Mouse (Mus musculus) layer of hippocampus, adult 18-20 months (tissue): Measurements from ENCODE around the gene Dnah14. TPM values are rescaled to one million over a fixed set of nuclear protein-coding genes. Genes with fewer than 3 reads are reported as not detected.

Experiments
- DNase-seq, 2 experiments: peaks; one replicate each; pipeline ENCODE4 v3.0.0; 2022; ENCODE audit warnings: low spot score in 2 of 2
- total RNA-seq, 2 experiments: library from RNA; stranded (reverse); gene quantifications; 2 replicates each; pipeline ENCODE4 v1.2.3; 2021

Gene Dnah14
- total RNA-seq, 2 experiments from 2014 or later, result 0.77 to 2.3 TPM

DNA sequence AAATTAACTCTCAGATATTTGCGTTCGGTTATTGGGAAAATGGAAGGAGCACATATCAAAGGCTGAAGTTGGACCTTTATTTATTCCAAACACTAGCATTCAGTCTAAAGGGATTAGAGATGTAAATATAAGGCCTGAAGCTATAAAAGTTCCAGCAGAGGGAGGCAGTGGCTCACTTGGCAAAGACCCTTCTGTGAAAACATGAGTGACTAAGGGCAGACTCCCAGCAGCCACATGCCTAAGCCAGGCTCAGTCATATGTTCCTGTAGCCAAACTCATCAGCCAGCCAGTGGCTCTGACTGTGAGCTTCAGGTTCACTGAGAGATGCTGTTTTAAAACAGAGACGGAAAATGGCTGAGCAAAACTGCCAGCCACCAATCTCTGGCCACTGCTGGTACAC is 195.5 kb downstream of the Dnah14 start:
- DNase-seq, result no peak

DNA sequence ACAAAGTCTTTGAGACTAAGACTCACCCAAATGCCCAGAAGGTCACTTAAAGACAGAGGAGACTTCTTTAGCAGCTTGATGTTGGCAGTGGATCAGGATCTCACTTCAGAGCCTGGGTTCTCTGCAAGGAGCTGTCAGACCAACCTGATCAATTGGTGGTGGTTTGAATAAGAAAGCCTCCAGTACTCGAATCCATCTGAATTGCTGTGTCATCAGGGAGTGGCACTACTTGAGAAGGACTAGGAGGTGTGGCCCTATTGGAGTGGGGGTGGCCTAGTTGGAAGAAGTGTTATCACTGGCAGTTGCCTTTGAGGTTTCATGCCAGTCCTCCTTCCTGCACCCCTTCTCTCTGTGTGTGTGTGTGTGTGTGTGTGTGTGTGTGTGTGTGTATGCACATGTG is 200.2 kb downstream of the Dnah14 start:
- DNase-seq, result no peak

DNA sequence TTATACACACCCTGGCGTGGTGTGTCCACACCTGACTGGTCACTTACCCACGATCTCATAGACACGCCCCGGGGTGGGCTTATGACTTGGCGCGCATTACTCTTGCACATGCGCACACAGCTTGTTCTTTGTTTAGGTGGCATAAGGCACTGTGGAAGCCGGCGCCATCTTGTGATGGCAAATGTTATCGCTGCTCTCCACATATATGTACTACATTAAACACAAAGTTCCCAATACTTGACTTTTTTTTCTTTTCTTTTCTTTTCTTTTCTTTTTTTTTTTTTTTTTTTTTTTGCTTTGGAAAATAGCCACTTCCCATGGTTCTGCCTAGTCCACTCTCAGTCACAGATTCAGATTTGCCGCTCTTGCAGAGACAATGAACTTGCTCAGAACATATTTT is 206.2 kb downstream of the Dnah14 start:
- peak in 1 of 2 experiments; percentile 27 for DNase-seq

DNA sequence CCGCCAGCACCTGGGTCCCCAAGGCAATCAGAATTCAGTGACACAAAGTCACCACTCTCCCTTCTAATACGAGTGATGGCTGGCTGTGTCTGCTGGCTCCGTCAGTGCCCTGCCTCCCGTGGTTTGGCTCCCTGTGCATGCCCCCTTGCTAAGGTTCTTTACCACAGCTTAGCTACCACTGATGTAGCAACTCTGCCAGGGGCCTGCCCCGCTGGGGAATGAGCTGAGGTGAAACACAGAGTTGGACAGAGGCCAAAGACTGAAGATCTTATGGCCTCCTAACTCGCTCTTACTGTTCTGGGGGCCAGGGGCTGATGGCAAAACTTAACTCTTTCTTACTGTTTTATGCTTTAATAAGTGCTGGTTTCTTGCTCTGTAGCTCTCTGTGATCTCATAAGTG is 213.6 kb downstream of the Dnah14 start:
- no peak for DNase-seq

DNA sequence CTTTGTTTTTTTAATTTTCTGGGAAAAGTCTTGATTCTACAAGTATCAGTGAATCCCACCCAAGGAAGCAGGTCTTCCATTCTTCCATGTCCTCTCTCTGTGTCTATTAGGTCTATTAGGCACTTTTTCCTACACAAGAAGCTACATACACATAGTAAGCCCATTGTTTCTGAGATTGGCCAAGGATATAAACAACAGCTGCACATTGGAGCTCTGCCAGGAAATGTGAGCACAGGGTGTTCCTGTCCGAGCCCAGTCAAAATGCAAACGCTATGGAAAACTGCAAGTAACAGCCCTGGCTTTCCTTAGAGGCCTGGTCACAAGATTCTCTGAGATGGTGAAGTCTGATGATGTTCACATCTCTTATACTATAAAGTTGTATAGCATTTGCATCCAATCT is 217.2 kb downstream of the Dnah14 start:
- peak in 1 of 2 experiments; percentile 60 for DNase-seq

DNA sequence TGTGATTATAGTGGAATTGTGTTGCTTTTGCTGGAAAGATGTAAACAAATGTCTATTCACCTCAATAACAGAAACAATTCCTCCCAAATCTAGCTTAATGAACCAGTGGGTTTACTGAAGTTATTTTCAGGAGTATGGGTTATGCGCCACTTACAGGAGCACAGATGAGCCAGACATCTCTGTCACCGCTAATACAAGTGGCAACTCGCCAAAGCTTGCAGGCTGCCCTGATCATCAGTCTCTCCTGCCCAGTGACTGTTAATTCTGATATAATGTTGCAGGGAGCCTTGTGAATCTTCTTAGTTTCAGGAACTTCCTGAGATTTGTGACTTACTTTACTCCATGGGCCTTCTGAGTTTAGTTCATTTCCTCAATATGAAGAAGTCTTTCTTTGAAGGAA is 223.6 kb downstream of the Dnah14 start:
- DNase-seq, result no peak

DNA sequence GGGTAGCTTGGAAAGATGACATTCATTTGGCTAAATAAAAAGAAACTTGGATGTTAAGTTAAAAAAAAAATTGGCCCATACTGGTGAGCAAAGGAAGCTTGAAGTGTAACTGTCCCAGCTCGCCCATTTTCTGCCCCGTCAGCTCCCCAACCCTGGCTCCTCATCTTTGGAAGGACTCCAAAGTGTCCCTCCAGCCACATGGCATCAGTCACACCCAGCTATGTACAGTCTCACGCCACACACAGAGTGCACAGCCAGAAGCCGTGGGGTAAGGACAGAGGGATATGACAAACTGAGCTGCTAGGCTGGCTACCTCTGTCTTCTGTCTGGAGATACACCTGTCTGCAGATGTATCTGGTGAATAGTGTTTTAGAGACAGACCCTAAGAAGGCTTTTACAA is 224.3 kb downstream of the Dnah14 start:
- no peak for DNase-seq

DNA sequence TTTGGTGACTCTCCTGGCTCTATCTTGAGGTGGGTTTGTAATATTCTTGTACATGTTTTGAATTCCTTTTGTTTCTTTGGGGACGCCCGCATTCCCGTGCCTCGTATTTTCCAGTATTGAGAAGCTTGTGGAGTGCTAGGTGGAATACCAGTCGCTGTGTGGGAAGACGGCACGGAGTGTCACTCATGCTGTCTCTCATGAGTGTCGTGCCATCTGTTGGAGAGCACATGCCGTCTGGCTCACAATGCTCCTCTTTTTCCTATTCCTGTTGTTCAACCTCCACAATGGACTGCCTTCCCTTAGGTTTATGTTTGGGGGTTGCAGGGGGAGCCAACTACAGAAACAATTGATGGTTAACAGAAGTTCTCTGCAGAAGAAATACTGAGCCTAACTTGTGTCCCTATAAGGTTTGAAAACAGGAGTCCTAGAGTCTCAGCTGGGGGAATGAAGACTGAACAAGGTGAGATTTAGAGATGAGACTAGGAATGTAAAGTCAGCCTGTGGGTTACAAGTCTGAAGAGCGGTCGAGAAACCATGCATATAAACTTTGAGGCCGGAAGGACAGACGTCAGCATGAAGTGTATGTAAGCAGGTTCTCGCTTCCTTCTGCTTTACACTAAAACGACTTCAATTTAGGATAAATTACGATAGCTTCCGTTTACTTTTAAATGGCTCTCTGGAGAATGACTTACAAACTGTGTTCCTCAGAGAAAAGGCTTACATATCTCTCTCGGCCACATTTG is 235.3 kb downstream of the Dnah14 start:
- peak; percentile 73 to 89 for DNase-seq

DNA sequence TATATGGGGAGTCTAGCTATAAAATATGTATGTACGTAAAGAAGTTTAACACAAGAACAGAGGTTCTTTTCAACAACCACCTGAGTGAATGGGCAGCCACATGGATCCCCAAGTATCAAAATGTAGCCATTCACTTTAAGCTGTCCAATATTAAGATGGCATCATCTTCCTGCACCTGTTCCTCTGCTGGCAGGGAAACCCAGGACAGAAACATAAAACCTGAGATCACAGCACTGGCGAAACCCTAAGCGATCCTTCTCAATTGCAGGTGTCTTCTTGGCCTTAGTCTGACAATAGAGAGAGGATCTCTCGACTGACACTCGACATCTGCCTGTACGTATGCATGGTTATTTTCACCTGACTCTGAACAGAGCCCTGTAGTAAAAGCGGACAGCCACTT is 250.4 kb downstream of the Dnah14 start:
- DNase-seq, result no peak

DNA sequence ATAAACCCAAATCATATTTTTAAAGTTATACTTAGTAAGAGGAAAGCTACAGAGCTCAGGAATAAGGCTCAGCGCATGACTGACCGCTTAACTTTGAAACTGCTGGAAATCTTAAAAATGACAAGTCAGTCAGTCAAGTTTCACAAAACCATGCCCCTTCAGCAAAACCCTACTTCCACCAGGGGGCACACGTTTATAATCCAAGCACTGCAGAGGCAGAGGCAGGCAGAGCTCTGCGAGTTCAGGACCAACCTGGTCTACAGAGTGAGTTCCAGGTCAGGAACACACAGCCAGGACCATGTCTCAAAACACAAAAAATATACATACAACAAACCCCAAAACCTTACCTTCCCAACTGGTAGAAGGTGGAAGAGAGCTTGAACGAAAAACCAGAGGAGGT is 252.0 kb downstream of the Dnah14 start:
- DNase-seq, result no peak

DNA sequence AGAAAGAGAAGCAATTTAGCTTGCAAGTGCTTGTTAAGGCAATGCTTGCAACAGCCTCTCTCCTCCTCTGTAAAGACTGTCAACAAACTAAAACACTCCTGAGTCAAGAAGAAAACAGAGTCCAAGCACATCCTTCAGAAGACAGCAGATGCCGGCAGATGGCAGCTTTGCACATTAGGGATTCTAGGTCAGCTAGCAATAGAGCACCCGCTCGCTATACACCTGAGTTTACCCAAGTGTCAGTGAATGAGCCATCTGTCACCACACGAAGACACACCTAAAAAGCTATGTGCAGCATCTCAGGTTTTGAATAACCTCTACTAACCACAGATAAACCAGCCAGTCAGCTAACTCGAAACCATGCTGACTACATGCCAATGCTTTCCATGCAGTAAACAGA is 256.4 kb downstream of the Dnah14 start:
- peak in 1 of 2 experiments; percentile 21 for DNase-seq

DNA sequence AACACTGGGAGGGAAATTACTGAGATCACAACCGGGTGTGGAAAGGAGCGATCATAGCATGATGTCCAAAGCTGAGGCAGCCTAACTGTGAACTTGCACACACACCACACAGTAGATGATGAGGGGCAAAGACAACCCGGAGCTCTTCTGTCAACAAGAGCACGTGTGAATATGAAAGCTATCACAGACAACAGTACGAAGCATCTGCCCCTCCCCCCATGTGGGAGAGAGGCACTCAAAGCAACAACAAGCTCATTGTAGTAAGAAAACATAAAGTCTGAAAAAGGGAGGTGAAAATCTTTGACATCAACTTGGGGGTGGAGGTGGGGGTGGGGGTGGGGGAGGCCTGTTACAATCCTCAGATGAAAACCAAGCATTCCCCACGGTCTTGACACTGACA is 256.8 kb downstream of the Dnah14 start:
- DNase-seq, result no peak

DNA sequence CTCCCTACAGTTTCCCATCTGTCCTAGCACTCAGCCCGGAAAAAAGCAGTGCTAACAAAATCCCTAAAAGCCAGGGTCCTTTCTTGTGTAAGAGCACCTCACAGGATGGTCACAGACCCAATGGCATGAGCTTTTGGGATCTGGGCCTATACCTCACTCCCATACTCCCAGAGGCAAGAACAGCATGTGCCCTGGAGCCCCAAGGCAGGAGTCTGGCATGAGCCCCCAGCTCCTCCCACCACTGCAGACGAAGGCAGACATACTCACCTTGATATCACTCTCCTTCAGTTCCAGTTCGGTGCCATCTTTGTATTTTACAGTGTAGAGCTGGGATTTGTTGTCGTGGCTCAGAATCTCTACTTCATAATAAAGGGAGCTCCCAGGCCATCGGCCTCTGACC is 261.8 kb downstream of the Dnah14 start:
- no peak for DNase-seq

DNA sequence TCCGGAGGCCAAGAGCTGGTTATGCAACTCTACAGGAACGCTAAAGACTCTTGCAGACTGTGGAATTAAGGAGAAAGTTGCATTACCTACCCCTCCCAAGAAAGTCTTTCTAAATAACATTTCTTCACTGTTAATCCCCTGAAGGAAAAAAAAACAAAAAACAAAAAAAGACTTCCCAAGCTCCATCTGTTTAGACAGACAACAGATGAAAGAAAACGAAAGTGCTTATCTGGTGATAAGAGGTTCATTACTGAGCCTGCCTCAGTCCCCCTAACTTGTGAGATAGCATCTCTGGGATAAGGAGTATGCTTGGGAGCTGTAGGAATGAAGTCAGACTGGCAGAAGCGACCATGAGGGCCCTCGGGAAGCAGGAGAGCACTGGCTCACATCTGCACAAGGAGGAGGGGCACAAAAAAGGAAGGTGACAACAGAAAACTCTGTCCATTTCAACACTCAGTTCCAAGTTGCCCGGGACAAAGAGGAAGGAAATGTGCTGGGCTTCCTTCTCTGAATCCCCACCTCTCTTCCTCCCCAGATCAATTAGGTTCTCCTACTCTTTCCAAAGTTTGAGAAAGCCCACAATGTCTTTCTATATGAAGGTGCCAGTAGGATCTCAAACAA is 263.5 kb downstream of the Dnah14 start:
- DNase-seq, result no peak

DNA sequence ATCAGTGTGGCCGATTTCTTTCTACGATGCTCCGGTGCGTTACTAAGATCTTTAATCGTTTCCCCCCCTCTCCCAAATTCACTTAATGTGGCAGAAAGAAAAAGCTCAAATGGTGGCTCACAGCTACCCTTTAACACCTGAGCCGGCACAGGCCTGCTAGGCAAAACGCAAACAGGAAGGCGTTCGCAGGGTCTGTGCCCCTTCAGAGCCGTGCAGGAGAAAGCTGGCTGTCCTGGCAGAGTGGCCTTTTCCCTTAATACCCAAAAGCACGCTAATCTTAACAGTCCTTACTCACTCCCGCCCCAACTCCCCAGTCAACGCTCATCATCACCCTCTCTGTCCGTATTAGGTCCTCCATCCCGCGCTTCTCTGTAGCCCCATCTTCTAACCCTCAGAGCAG is 265.0 kb downstream of the Dnah14 start:
- DNase-seq, result no peak

DNA sequence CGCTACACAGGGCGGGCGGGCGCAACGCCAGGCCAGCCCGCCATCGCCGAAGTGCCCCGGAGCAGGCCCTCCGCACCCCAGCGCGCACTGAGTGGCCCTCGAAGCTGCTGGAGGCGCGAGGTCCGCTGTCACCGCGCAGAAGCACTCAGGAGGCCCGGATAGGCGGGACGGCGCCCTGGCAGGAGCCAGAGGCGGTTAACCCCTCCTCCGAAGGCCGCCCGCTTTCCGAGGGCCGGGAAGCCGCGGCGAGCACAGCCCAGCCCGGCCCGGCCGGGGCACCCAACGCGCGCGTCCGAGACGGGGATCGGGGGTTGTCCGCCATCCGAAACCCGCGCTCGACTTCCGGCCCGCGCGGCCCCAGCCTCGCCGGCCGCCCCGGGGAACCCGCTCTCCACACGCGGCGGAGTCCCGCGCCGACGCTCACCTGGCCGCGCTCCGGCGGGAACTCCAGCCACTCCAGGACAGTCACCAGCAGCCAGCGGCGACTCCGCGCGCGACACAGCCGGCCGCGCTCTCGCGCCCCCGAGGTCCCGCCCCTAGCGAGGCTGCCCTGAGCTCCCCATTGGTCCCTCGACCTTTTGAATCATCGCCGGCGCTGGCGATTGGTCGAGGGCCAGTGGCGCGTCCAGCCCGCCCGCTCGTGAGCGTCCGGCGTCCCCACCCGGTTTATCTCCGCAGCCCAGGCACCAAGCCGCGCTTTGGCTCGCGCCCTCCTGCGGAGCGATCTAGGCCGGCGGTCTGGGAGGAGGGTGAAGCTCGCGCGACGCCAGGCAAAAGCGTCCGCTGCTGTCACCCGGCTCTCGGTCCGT is 265.7 kb downstream of the Dnah14 start:
- peak; percentile 94 to 95 for DNase-seq

DNA sequence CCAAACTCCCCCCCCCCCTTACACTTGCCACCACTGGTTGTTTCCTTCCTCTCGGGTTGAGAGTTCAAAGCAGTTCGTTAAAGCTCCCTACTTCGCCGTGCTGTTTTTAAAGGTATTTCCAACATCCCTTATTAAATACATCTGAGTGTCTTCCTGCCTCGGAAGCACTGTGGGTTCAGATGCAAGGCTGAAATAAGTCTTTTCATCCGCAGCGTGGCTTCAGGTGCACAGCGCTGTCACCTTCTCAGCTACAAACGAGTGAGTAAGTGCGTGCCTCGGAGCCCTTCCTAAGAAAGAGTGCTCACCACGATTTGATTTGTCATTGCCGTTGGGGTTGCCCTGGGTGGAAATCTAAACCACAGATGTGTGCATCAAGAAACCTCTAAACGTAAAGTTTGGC is 266.4 kb downstream of the Dnah14 start, which contains the start of gene Lbr:
Gene Lbr, minus strand, starts transcription at position 266 of the 400 bp plus-strand sequence.
- DNase-seq, result peak in 1 of 2 experiments; percentile 19

DNA sequence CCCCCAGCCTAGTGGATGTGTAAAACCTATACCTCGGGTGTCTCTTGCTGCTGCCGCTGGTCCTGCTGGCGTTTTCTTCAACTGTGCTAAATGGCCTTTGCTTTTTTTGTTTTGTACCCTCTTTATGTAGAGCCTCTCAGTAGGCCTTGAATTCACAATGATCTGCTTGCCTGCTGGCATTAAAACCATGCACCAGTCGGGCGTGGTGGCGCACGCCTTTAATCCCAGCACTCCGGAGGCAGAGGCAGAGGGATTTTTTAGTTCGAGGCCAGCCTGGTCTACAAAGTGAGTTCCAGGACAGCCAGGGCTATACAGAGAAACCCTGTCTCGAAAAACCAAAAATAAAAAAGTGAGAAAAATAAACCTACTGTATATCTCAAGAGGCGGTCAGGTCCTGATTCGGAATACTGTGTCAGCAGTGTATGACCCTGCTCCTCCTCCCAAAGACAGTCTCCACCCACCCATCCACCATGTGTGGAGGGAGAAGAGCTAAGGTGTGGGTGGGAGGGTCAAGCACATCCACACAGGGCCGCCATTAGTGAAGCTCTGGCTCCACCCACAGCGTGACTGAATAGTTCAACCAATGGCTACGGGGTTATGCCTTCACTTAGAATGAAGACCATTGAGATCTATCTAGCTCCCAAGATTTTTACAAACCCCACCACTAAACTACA is 268.7 kb downstream of the Dnah14 start:
- DNase-seq, result no peak

DNA sequence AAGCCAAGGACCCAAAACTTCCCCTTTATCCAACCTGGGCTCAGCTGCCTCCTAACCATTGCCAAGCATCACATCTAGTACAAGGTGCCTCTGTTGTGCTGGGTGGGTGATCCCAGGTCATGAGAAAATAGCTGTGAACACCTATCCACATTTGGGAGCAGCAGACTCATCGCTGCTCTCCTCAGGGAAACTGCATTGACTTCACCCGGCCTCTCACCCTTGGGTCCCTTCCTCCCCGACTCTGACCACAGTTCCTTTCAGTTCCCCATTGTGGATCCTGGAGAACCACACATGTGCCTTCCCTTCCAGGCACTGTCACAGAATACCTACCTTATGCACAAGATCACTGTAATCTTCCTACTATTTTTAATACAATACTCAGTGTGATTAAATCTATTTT is 269.4 kb downstream of the Dnah14 start:
- DNase-seq, result no peak

DNA sequence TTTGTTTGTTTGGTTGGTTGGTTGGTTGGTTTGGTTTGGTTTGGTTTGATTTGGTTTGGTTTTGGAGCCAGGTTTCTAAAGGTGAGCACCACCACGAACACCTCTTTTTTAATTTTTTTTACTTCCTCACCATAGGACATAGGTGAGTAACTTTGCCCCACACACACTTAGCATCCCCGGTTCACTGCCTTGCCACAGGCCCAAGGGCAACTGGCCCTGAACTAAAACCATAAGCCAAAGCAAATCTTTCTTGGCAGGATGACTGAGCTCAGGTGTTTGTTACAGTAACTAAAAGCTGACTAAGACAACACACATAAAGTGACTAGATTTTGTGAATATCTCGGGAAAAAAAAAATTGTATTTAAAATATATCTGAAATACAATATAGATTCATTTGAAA is 271.0 kb downstream of the Dnah14 start:
- no peak for DNase-seq

DNA sequence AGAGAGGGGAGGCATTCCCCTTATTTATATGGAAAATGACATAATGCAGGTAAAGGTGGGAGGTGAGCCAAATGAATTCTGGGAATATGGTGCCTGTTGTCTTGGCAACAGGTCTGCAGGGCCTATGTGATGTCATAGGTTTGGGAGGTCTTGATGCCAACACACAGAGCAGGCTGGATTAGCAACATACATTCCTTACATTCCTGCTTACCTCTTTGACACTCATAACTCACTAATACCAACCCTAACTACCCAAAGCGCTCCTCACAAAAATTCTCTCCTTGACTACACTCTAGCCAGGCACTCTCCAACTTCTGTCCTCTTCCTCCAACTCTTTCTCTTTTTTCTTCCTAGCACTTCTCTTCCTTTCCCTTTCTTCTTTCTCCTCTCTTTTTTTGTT is 271.9 kb downstream of the Dnah14 start:
- DNase-seq, result no peak

DNA sequence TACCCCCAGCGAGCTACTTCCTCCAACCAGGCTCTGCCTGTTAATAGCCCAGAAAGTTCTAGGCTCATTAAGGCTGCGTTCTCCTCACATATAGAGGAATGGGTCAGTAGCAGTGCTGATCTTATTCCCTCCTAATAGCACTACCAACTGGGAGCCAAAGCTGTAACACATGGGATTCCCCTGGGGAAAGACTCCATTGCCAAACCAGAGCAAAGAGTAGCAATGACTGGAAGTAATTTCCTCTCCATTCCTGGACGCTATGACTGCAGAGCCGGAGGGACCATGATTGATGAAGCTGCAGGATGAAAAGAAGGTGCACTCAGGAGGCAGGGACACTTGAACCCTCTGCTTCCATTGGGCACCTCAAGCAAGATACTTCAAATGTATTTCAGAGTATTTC is 274.1 kb downstream of the Dnah14 start:
- no peak for DNase-seq
